In the genomic region with DNA sequence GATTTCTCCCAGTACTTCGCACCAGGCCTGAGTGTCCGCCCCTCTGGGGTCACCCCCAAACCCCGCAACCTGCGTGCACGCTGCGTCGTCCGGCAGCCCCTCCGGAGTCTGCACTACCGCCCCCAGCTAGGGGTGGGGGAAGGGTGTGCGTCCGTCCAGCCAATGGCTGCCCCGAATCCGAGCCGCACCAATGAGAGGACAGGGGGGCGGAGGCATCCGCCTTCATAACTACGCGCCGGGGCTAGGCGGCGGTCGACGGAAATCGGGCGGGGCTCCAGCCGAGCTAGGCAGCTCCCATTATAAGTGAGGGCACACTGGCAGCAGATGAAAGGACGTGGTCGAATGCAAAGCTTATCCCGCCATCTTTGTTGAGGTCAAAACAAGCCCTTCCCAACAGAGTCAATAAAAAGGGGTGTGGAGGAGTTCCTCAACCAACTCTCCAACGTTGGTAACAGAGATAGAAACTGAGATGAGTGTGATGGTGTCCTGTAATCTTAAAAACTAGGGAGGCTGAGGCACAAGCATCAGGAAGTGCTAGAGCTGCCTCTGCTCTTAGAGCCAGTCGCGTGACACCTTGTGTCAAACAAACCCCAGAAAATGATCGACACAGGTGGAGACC, we compare ENCODE assay signal across 8 mouse cellular contexts. TPM values are rescaled to one million over a fixed set of nuclear protein-coding genes. Genes with fewer than 3 reads are reported as not detected.
DNase-seq lines count a peak whose midpoint lies in the region; ATAC-seq and TF ChIP-seq lines count a peak whose summit lies in the region.

A gene (plus strand): TSS at position 368 of the 619 bp plus-strand sequence.

- H3K4me2 ChIP-seq in forebrain, embryonic 11.5 days (ENCODE audit: low read depth, low read length, severe bottlenecking) = peak within 1 kb of the TSS; percentile 85
- H3K4me2 ChIP-seq in heart, embryonic 16.5 days (ENCODE audit: low read depth, low read length) = peak within 1 kb of the TSS; percentile 96
- H3K4me2 ChIP-seq in liver, embryonic 16.5 days (ENCODE audit: low read depth, low read length) = peak within 1 kb of the TSS; percentile 96
- peak within 1 kb of the TSS; percentile 82 for H3K4me2 ChIP-seq in neural tube, embryonic 13.5 days

- TF ChIP-seq POLR2A in testis, adult 2 months (IDR thresholded peaks at IDR 0.05; ENCODE audit: control insufficient read depth, low read depth, low read length) = peak; percentile 62; the same call in 1 of the 2 replicates

- H3K4me3 ChIP-seq in forebrain, embryonic 11.5 days (ENCODE audit: low read depth, low read length) = peak within 1 kb of the TSS; percentile 60
- H3K4me3 ChIP-seq in heart, embryonic 16.5 days (ENCODE audit: low read length) = peak within 1 kb of the TSS; percentile 79
- H3K4me3 ChIP-seq in liver, embryonic 16.5 days (ENCODE audit: low read depth, low read length) = peak within 1 kb of the TSS; percentile 87
- peak within 1 kb of the TSS; percentile 65 for H3K4me3 ChIP-seq in neural tube, embryonic 13.5 days
- H3K4me3 ChIP-seq in testis, adult 2 months (ENCODE audit: control insufficient read depth, low read depth, low read length) = peak within 1 kb of the TSS; percentile 94

- peak; percentile 92 for ATAC-seq in forebrain, embryonic 11.5 days (replicated peaks; ENCODE audit: low FRiP score)
- ATAC-seq in heart, embryonic 16.5 days (replicated peaks; ENCODE audit: extremely low read depth, insufficient read depth, low FRiP score) = peak; percentile 86
- peak; percentile 89 for ATAC-seq in liver, embryonic 16.5 days (ENCODE audit: low read depth)
- peak; percentile 90 for ATAC-seq in neural tube, embryonic 13.5 days (ENCODE audit: low read depth)

- no peaks in the 10 kb centered on the region for H3K9me3 ChIP-seq in forebrain, embryonic 11.5 days (ENCODE audit: control insufficient read depth, low read length)
- H3K9me3 ChIP-seq in heart, embryonic 16.5 days (replicated peaks; ENCODE audit: control insufficient read depth, low read length) = no peaks in the 10 kb centered on the region
- H3K9me3 ChIP-seq in liver, embryonic 16.5 days (replicated peaks; ENCODE audit: control insufficient read depth, low read length) = no peaks in the 10 kb centered on the region
- no peaks in the 10 kb centered on the region for H3K9me3 ChIP-seq in neural tube, embryonic 13.5 days

- no peak for TF ChIP-seq CTCF in testis, adult 2 months (IDR thresholded peaks at IDR 0.05; ENCODE audit: control insufficient read depth, insufficient read depth, insufficient replicate concordance, low read depth, low read length)

- DNase-seq in CD8-positive naive resting alpha-beta T cell, adult 2 months (ENCODE audit: low read depth in 2 of 2, low spot score in 2 of 2) = peak; percentile 90 to 92
- peak; percentile 92 for DNase-seq in c-Kit-positive CD71-negative TER-119-negative erythroid progenitor cells, embryonic 14.5 days (ENCODE audit: low read depth)
- DNase-seq in forebrain, embryonic 11.5 days (ENCODE audit: low spot score) = peak; percentile 97
- peak; percentile 98 to 99 for DNase-seq in kidney, postnatal 4 days

- WGBS in forebrain, embryonic 11.5 days = 8% methylated on average over 34 of the region's 34 CpGs
- WGBS in heart, embryonic 16.5 days = 7% methylated on average over 34 of the region's 34 CpGs
- 6% methylated on average over 32 of the region's 34 CpGs for WGBS in liver, embryonic 16.5 days (ENCODE audit: insufficient replicate concordance)
- 7% methylated on average over 34 of the region's 34 CpGs for WGBS in neural tube, embryonic 13.5 days

- H3K4me1 ChIP-seq in forebrain, embryonic 11.5 days (replicated peaks; ENCODE audit: control insufficient read depth, insufficient read depth, low read length) = peaks cover 25% of the 10 kb centered on the region
- H3K4me1 ChIP-seq in heart, embryonic 16.5 days (ENCODE audit: control insufficient read depth, insufficient read depth, low read length) = peaks cover 40% of the 10 kb centered on the region
- peaks cover 58% of the 10 kb centered on the region for H3K4me1 ChIP-seq in liver, embryonic 16.5 days (ENCODE audit: control insufficient read depth, low read depth, low read length)
- peaks cover 51% of the 10 kb centered on the region for H3K4me1 ChIP-seq in neural tube, embryonic 13.5 days (replicated peaks)
- H3K4me1 ChIP-seq in testis, adult 2 months (ENCODE audit: control insufficient read depth, insufficient read depth, low read length) = peaks cover 22% of the 10 kb centered on the region

- H3K27me3 ChIP-seq in forebrain, embryonic 11.5 days (ENCODE audit: control insufficient read depth, insufficient read depth, low read length) = no peaks in the 10 kb centered on the region
- no peaks in the 10 kb centered on the region for H3K27me3 ChIP-seq in heart, embryonic 16.5 days (ENCODE audit: control insufficient read depth, insufficient read depth, low read length)
- no peaks in the 10 kb centered on the region for H3K27me3 ChIP-seq in liver, embryonic 16.5 days (ENCODE audit: control insufficient read depth, insufficient read depth, low read depth, low read length)
- H3K27me3 ChIP-seq in neural tube, embryonic 13.5 days = no peaks in the 10 kb centered on the region
- H3K27me3 ChIP-seq in testis, adult 2 months (ENCODE audit: control insufficient read depth, insufficient read depth, low read length) = no peaks in the 10 kb centered on the region

- peak within 1 kb of the TSS; percentile 62 for H3K9ac ChIP-seq in forebrain, embryonic 11.5 days (ENCODE audit: low read length)
- H3K9ac ChIP-seq in heart, embryonic 16.5 days (ENCODE audit: low read length) = peak within 1 kb of the TSS; percentile 94
- peak within 1 kb of the TSS; percentile 83 for H3K9ac ChIP-seq in liver, embryonic 16.5 days (ENCODE audit: low read depth, low read length)
- H3K9ac ChIP-seq in neural tube, embryonic 13.5 days = peak within 1 kb of the TSS; percentile 76

- peaks cover 26% of the 10 kb centered on the region; the same call in 1 of the 2 replicates for H3K36me3 ChIP-seq in forebrain, embryonic 11.5 days (ENCODE audit: control insufficient read depth, insufficient read depth, low read length)
- peaks cover 35% of the 10 kb centered on the region for H3K36me3 ChIP-seq in heart, embryonic 16.5 days (ENCODE audit: control insufficient read depth, insufficient read depth)
- H3K36me3 ChIP-seq in liver, embryonic 16.5 days (ENCODE audit: control insufficient read depth, insufficient read depth) = peaks cover 28% of the 10 kb centered on the region
- peaks cover 47% of the 10 kb centered on the region for H3K36me3 ChIP-seq in neural tube, embryonic 13.5 days
- peaks cover 4% of the 10 kb centered on the region for H3K36me3 ChIP-seq in testis, adult 2 months (ENCODE audit: control insufficient read depth, insufficient read depth, low read length)

- 0 out of 2 replicates have a peak within 1 kb of the TSS, but pooled peaks have one; percentile 21 for H3K27ac ChIP-seq in forebrain, embryonic 11.5 days (ENCODE audit: low read depth, low read length)
- H3K27ac ChIP-seq in heart, embryonic 16.5 days (ENCODE audit: low read length) = peak within 1 kb of the TSS; percentile 42
- peak within 1 kb of the TSS; percentile 72 for H3K27ac ChIP-seq in liver, embryonic 16.5 days (ENCODE audit: low read length)
- peak within 1 kb of the TSS; percentile 77 for H3K27ac ChIP-seq in neural tube, embryonic 13.5 days (replicated peaks)
- H3K27ac ChIP-seq in testis, adult 2 months (ENCODE audit: control insufficient read depth, insufficient read depth, low read depth, low read length) = peak within 1 kb of the TSS; percentile 75

RNA-seq across cellular contexts. Expression of the gene that starts here (rescaled TPM):
- 936 and 958 TPM in 2 replicates for polyA plus RNA-seq in forebrain, embryonic 11.5 days (2014; fragmentation: Nextera tagmentation; extraction: Ambion mirVana)
- polyA plus RNA-seq in heart, embryonic 16.5 days (2015; fragmentation: Nextera tagmentation; extraction: Ambion mirVana) = 520 and 591 TPM in 2 replicates
- 460 and 502 TPM in 2 replicates for polyA plus RNA-seq in liver, embryonic 16.5 days (2015; fragmentation: Nextera tagmentation; extraction: Ambion mirVana)
- 570 and 614 TPM in 2 replicates for polyA plus RNA-seq in neural tube, embryonic 13.5 days (2015; fragmentation: Nextera tagmentation; extraction: Ambion mirVana)
- polyA plus RNA-seq in testis, adult 2 months (2012; rRNA removed) = 517 and 652 TPM in 2 replicates

Comparison
In these comparisons a context has a peak if more than half of its experiments do, and no peak if none do; other contexts are left out.
1. Peak in every context shown above with its lines: DNase-seq, ATAC-seq, H3K4me3 ChIP-seq and H3K27ac ChIP-seq.
2. H3K27ac ChIP-seq: peak in every context shown above with its lines; median percentile 77 in neural tube, embryonic 13.5 days; 75 in testis, adult 2 months; 72 in liver, embryonic 16.5 days; 42 in heart, embryonic 16.5 days; 21 in forebrain, embryonic 11.5 days.